Mouse (Mus musculus): ENCODE results near the gene Dcaf11.

Gene Dcaf11

GRCm38 (mm10) chr14:55584303-55584701 lies 24.5 kb downstream of the Dcaf11 start:
- peak; percentile 35 for DNase-seq (ENCODE audit: low read depth, low spot score)

GRCm38 (mm10) chr14:55584702-55585565 lies 25.1 kb downstream of the Dcaf11 start, which contains the start of gene Emc9:
Gene Emc9, minus strand, starts transcription at chr14:55585302.
- DNase-seq (ENCODE audit: low read depth, low spot score): peak; percentile 91

GRCm38 (mm10) chr14:55585566-55585960 lies 25.8 kb downstream of the Dcaf11 start:
- DNase-seq (ENCODE audit: low read depth, low spot score): no peak

GRCm38 (mm10) chr14:55586149-55586548 lies 26.3 kb downstream of the Dcaf11 start:
- peak; percentile 33 for DNase-seq (ENCODE audit: low read depth, low spot score)

GRCm38 (mm10) chr14:55589271-55589670 lies 29.5 kb downstream of the Dcaf11 start:
- DNase-seq (ENCODE audit: low read depth, low spot score): no peak

GRCm38 (mm10) chr14:55589771-55590448 lies 30.1 kb downstream of the Dcaf11 start:
- DNase-seq (ENCODE audit: low read depth, low spot score): peak; percentile 75

GRCm38 (mm10) chr14:55590748-55591330 lies 31.0 kb downstream of the Dcaf11 start, which contains the start of gene Psme2:
Gene Psme2, minus strand, starts transcription at chr14:55591113.
- peak; percentile 95 for DNase-seq (ENCODE audit: low read depth, low spot score)

- DNase-seq (ENCODE audit: low read depth, low spot score): peak; percentile 96
Observed at GRCm38 (mm10) chr14:55591331-55591891, 31.6 kb downstream of the Dcaf11 start, which contains the start of gene Rnf31. Gene Rnf31, plus strand, starts transcription at chr14:55591708.

GRCm38 (mm10) chr14:55592226-55592625 lies 32.4 kb downstream of the Dcaf11 start:
- DNase-seq (ENCODE audit: low read depth, low spot score): peak; percentile 50

GRCm38 (mm10) chr14:55596036-55596690 lies 36.4 kb downstream of the Dcaf11 start:
- no peak for DNase-seq (ENCODE audit: low read depth, low spot score)

- no peak for DNase-seq (ENCODE audit: low read depth, low spot score)
Observed at GRCm38 (mm10) chr14:55598521-55599390, 39.0 kb downstream of the Dcaf11 start.

- no peak for DNase-seq (ENCODE audit: low read depth, low spot score)
Observed at GRCm38 (mm10) chr14:55603271-55603632, 43.4 kb downstream of the Dcaf11 start, which contains the start of gene Irf9. Gene Irf9, plus strand, starts transcription at chr14:55603571.

GRCm38 (mm10) chr14:55603633-55604576 lies 44.1 kb downstream of the Dcaf11 start:
- DNase-seq (ENCODE audit: low read depth, low spot score): peak; percentile 94

- no peak for DNase-seq (ENCODE audit: low read depth, low spot score)
Observed at GRCm38 (mm10) chr14:55604823-55605222, 45.0 kb downstream of the Dcaf11 start.

- DNase-seq (ENCODE audit: low read depth, low spot score): no peak
Observed at GRCm38 (mm10) chr14:55605743-55606459, 46.1 kb downstream of the Dcaf11 start.

- DNase-seq (ENCODE audit: low read depth, low spot score): no peak
Observed at GRCm38 (mm10) chr14:55608339-55608738, 48.5 kb downstream of the Dcaf11 start.

- no peak for DNase-seq (ENCODE audit: low read depth, low spot score)
Observed at GRCm38 (mm10) chr14:55613346-55613745, 53.5 kb downstream of the Dcaf11 start.

- no peak for DNase-seq (ENCODE audit: low read depth, low spot score)
Observed at GRCm38 (mm10) chr14:55614565-55615178, 54.9 kb downstream of the Dcaf11 start.
